Mouse (Mus musculus): ENCODE data around the gene Luzp1.

The Luzp1 gene

DNA sequence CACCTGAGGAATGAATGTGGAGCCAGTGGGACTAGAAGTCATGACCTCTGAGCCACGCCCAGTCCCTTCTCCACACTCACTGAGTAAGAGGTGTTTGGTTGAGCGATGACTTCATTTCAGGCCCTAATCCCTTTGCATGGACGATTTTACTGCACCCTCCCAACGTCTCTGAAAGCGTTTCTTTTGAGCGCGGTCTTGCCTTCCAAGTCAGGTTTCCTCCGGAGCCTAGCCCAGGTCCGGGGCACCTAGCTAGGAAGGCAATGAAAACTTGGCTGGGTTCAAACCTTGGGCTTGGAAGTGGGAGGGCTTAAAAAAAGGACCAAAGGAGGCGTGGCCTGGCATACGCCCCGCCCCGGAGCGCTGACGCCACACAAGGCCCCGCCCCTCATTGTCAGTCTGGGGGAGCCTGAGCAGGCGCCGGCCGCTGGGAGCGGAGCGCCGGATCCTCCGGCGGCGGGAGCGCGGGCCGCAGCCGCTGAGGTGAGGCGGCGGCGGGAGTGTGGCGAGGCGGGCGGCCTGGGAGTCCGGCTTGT, at the start of gene Luzp1:
Luzp1 (plus strand) TSS at position 391 of the 533 bp plus-strand sequence.
- peak; percentile 95 for DNase-seq (ENCODE audit: low spot score)

DNA sequence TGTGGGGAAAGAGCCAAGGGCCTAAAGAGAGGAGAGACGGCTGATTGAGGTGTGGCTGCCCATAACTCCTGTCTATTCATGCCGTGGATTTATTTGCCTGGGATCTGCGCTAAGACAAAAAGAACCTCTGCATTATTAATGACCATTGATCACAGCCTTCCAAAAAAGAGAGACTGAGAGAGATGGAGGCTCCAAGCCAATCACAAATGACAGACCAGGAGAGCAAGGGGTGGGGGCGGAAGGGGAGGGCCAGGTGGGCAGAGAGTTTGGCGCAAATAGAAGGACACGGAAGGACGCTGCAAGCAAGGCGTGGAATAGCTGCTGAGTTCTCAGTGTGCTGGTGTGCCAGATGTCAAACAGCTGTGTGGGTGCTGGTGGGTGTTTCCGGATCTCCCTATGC, 46.3 kb upstream of the Luzp1 start, which contains the start of gene Htr1d:
Htr1d (plus strand) TSS at position 301 of the 400 bp plus-strand sequence.
- no peak for DNase-seq (ENCODE audit: low spot score)

DNA sequence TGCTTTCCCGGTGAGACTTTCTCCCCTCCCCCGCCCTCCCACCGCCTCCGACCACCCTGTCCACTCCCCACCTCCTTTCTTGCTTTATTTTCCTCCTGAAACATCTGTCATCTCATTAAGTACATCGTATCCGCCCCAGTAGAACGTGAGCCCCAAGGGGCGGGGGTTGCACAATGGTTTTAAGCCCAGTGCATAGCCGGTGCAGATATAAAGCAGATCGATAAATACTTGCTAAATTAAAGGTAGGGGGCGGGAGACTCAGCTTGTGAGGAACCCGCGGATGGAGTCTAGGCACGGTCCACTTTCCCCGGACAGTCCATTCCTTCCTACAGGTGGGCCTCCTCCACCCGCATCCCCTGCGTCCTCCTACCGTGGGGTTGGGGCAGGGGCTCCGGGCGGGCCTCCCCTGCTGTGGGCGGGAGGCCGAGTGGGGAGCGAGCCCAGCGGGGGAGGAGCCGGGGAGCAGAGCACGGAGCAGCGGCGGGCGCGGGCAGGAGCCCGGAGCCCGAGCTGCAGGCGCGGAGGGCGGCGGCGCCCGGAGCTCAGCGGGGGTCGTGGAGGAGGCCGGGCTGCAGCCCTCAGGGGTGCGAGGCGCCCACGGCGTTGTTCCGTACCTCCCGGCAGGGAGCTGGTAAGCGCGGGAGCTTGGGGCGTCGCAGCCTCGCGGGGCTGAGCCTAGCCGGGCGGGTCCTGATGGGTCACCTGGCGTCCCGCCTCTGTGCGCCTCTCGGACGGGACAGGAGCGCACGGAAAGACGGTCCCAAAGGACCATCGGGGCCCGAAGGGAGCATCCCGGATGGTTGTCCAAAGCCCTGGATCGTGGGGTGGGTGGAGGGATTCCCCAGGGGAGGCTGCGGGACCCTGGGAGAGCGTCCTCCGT, 45.2 kb upstream of the Luzp1 start:
- no peak for DNase-seq (ENCODE audit: low spot score)

DNA sequence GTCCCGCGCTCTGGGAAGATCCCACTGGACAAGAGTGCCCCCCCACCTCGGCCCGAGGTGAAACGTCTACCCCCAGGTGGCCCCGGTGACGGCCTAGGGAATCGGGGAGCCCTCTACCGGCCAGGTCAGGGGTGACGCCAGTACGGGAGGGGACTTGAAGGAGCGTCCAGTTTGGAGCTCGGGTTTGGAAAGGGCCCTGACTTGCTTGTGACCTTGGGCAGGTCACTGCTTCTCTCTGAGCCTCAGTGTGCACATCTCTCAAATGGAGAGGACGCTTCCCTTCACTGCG, 44.6 kb upstream of the Luzp1 start:
- DNase-seq (ENCODE audit: low spot score): no peak

DNA sequence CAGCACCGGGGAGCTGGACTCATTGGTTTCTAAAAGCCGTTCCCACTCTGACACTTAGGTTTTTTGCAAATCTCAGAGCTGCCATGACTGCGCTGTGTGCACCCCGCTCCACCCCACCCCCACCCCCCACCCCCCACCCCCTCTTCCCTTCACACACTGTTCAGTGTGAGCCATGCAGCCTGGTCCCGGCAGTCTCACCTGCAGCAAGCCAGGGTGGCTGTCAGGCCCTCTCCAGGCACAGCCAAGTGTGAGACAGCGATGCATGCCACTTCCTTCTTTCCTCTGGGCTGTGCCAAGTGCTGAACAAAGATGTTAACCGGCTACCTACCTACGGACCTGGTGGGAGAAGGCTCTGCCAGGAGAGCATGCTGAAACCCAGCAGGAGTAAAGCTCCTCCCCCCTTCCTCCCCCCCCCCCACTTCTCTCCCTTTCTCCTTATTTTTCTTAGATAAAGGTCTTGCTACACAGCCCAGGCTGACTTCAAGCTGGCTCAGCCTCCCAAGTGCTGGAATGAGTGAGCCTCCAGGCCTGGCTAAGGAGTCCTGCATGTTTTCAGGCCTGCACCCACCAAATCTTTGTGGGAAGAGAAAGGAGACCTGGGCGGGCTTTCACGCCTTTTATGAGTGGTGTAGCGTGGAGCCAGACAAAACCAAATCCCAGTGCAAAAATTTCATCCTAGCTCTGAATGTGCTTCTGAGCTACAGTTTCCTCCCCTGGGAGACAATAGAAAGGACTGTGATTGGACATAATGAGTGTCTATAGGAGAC, 38.8 kb upstream of the Luzp1 start:
- no peak for DNase-seq (ENCODE audit: low spot score)

DNA sequence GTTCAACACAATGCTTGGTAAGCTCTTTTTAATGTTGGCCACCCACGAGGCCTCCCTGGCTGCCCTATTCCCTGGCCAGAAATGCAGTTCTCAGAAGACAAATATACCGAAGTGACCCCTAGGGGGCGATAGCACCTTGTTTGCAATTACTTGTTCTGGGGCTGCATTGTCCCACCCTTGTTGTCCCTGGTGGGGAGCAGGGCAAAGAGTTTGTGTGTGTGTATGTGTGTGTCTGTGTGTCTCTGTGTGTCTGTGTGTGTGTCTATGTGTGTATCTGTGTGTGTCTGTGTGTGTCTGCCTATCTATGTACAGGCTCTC, 38.2 kb upstream of the Luzp1 start:
- peak; percentile 47 for DNase-seq (ENCODE audit: low spot score)

DNA sequence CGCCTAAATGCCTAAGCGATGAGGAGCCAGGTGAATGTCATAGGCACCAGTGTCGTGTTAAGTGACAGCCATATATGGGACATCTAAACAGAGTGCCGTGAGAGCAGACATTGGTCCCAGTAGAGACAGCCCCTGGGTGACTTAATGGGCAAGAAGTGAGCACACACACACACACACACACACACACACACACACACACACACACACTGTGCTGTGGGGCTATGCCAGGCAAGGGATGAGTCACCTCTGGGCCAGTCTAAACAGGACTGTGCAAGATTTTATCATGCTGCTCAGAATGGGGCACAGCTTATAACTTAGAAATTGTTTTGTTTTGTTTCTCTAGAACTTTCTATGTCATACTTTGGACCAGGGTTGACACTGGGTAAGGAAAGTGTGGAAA, 35.5 kb upstream of the Luzp1 start:
- no peak for DNase-seq (ENCODE audit: low spot score)

DNA sequence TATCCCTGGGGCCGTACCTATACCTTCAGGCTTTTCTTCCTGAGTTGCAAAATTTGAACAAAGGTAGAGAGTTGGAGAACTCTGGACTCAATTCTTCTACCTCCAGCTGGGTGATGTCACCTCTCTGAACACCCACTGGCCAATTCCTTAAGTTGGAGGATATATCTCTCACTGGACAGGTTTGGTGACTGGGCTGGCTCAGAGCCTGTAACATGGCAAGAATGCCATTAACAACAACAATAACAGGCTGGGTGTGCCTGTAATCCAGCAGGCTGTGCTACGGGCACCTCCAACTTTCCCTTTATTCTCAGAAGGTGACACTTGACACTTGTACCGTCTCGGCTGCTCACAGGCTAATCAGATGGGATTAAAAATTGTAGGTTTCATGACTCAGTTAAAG, 30.5 kb upstream of the Luzp1 start:
- no peak for DNase-seq (ENCODE audit: low spot score)

DNA sequence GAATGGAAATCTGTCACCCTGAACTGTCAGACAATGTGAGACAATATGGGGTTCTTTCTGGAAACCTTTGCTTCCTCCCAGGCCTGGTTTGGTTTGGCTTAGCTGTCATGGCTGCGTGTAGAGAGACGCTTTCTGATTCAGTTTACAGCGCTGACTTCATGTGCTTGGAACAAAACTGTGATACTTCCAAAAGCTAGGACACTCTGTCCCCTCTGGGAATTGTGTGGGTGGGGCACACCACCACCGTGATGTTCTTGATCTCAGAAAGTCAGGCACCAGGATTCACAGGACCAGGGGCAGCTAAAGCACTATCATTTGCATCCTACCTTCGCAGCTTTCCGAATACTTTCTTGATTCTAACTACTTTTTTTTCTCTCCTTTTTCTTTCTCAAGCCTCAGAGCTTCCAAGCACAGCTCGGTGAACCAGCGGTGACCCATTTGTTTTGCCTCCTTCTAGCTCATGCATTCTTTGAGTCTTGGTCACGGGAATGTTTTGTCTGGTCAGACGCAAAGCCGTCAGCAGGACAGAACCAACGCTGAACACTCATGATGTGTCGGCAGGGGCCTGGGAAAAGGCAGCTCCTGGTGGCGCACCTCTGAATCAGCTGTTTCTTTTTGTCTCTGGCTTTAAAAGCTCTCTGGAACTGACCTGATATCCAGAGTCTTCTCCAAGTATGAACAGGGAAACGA, 28.1 kb upstream of the Luzp1 start:
- DNase-seq (ENCODE audit: low spot score): no peak

DNA sequence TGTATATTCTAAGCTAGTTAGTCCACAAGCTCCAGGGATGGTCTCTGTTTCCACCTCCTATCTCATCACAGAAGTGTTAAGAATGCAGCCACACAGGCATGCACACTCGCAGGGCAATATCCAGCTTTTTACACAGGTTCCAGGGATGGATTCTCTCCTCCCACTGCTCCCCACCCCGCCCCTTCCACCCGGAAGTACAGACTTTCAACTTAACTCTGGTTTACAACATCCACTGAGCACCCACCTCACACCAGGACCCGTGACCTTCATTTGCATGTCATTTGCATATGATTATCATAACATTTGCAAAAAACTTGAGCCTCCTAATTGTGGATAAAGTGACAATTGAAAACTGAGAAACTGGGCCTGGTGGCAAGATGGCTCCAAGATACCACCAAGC, 25.0 kb upstream of the Luzp1 start:
- no peak for DNase-seq (ENCODE audit: low spot score)

DNA sequence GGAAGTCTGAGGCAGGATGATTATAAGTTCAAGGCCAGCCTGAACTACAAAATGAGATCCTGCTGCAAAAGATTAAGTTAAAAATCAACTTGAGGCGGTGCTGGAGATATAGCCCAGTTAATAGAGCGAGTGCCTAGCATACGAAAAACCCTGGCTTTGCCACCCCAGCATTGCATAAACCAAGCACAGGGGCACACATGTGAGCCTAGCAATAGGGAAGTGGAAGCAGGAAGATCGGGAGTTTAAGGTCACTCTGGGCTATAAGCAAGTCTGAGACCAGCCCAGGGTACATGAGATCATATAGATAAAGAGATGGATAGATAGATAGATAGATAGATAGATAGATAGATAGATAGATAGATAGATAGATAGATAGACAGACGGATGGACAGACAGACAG, 19.8 kb upstream of the Luzp1 start:
- DNase-seq (ENCODE audit: low spot score): no peak

DNA sequence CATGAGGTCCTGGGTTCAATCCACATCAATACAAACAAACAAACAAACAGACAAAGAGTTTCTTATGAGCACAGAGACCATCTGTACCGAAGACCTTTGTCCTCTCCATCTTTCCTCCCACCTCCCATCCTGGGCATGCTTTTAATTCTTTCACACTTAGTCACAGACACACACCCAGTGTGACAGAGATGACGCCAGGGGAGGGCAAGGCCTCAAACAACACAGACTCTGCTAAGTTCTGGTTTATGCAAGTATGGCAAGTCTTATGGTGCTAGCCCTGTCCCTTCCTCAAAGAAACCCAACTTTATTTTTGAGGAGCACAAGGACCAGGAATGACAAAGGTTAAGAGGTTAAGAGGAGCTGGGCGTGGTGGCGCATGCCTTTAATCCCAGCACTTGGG, 19.3 kb upstream of the Luzp1 start:
- DNase-seq (ENCODE audit: low spot score): no peak

DNA sequence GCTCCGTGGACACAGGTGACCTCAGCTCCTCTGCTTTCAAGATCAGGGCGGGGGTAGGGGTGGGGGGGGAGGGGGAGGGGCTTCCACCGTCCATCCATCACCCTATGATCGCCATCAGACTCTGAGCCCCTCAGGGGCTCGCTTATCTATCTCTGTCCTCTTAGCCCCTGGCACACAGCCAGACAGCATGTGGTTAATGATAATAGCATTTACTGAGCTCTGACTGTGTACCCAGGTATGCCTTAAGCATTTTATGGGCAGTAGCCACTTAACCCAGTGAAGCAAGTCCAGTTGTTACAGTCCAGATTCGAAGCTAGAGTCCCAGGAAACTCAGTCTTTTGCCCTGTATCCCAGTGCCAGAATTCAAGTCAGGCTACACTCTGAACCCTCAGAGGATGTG, 18.0 kb upstream of the Luzp1 start:
- DNase-seq (ENCODE audit: low spot score): no peak

DNA sequence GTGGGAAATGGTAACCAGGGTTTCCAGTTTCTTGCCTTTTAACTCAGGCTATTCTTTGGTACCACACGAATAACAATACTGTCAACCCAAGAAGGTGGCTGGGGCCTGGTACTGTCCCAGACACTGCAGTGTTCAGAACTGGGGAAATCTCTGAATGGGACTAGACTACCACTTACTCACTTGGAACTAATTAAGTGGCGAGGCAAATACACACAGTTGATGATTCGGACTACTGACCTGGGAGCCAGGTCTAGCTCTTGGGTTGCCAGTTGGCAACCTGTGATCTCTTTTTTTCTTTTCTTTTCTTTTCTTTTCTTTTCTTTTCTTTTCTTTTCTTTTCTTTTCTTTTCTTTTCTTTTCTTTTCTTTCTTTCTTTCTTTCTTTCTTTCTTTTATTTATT, 17.3 kb upstream of the Luzp1 start:
- DNase-seq (ENCODE audit: low spot score): no peak

DNA sequence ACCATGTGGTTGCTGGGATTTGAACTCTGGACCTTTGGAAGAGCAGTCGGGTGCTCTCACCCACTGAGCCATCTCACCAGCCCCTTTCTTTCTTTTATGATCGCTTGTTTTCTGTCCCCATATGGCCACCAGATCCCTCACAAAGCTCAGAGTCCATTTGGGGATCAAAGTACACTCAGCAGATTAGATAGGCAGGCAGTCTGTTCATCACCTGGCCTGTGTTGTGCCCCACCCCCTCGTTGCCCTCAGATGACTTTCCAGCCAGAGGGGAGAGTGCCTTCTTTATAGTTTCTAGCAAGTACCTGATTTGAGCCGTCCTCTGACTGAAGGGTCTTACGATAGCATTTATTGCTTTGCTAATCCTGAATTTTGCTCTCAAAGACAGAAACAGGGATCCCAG, 16.8 kb upstream of the Luzp1 start:
- DNase-seq (ENCODE audit: low spot score): no peak

DNA sequence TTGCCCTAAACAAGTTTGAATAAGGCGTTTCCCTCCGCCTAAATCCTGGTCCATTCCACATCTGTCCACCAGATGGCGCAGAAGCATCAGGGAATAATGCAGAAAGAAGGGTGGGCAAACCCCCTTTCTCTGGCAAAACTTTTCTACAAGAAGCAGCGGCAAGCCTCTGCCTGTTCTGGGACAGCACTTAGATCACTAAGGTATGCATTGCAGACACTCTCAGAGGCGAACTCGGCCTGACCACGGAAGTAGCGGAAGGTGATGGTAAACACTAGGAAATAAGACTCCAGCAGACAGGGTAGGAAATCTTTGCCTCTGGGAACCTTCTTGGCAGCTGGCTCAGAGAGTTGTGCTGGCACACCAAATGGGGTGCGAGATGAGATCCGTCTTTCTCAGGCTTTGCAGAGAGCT, 14.7 kb upstream of the Luzp1 start:
- DNase-seq (ENCODE audit: low spot score): peak; percentile 79

DNA sequence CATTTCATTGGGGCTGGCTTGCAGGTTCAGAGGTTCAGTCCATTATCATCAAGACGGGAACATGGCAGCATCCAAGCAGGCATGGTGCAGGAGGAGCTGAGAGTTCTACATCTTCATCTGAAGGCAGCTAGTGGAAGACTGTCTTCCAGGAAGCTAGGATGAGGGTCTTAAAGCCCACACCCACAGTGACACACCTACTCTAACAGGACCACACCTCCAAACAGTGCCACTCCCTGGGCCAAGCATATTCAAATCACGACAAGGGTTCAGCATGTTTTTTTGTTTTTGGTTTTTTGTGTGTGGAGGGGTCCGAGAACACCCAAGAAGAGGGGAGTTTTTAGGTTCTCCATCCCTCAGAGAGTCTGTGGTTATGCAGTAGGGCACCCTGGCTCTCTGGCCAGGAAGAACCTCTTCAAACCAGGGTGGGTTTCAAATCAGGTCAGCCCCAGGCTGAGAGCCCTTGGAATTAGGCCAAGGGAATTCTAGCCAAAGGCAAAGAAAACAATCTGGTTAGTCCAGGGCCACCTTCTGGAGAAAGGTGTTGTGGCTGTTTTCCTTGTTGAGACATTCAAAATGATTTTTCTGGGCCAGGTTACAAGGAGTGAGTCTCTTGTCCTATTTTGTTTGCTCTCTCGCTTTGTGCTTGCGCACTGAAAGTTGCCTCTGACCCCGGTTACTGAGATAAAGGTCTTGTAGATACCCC, 12.9 kb upstream of the Luzp1 start:
- DNase-seq (ENCODE audit: low spot score): no peak

DNA sequence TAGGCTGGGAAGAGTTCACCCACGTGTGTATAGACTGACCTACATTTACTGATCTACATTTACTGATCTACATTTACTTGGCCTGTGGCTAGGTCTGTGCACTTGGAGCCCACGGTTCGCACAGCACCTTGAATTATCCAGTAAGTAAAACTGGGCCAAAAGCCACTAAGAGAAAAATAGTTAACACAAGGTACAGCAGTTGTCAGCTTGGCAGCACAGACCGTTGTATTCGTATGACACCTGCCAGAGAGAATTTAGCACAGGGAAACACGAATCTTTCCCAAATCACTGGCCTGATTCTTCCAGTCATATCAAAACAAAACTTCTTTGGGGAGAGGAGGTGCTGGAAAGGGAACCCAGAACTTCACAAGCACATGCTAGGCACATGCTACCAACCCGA, 11.3 kb upstream of the Luzp1 start:
- no peak for DNase-seq (ENCODE audit: low spot score)

DNA sequence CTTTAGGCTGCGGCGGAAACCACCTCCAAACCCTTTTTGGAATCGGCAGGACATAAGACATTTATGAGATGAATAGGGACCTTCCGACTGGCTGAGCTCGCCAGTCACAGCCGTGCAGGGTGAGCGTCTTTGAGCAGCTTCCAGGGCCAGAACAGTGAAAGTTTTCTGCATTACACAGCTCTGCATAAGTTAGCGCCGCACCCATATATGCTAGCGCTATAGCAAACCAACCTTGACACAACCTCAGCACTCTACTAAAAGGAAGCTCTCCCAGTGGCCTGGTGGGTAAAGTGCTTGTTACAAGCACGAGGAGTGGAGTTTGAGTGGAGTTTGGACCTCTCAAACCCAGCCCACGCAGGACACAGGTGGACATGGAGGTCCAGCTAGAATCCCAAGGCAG, 10.4 kb upstream of the Luzp1 start:
- no peak for DNase-seq (ENCODE audit: low spot score)

DNA sequence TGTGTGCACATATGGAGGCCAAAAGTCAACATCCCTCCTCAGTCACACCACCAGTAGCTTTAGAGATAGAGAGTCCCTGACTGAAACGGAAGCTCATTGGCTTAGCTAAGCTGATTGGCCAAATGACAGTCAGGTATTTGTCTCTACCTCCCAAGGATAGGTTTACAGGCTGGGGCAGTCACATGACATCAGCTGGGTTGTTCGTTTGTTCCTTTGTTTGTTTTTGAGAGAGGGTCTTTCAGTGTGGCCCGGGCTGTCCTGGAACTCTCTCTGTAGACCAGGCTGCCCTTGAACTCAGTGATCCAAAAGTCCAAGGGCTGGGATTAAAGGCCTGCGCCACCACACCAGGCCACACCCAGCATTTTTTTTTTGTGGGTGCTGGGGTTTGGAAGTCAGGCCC, 8.4 kb upstream of the Luzp1 start:
- DNase-seq (ENCODE audit: low spot score): no peak

DNA sequence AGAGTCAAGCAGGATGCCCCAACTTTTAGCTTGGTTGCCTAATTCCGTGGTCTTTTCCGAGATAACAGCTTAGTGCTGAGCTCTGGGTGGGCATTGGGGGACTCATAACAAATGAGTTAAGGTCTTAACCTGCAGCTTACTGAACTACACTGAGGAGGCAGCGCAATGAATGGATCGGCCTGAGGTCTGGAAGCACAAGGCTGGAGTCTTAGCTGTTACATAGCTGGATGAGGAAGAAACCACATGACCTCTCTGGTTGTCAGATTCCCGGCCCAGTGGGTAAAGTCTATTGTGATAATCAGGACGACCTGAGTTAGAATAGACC, 7.8 kb upstream of the Luzp1 start:
- no peak for DNase-seq (ENCODE audit: low spot score)

DNA sequence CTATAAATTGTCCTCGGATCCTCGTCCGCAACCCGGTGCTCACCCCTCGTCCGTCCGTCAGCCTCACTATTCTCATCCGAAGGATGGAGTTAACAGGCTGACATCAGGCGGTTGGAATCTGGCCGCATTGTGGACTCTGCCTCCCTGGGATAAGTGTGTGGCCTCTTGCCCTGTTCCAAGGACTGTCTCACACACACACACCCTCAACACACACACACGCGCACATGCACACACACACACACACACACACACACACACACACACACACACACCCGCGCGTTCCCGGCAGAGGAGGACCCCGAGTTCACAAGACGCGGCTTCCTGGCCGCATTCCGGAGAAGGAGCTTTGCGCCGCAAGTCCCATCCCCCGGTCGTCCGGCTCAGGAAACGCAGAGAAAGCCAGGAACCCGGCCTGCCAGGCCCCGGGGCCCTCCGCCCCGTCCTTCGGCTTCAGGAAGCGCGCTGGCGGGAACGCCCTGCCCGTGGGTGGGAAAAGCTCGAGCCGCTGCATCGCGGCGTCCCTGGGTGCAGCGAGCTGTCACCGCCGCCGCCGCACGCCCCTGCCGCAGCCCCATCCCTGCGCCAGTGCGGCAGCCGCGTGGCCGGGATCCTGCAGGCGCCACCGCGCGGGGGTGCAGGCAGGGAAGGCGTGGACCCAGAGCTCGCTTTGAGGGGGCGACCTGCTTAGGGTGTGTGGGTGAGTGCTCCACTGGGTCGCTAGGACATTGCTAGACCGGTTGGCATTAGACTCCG, 7.3 kb upstream of the Luzp1 start, which contains the start of gene 6030445D17Rik:
6030445D17Rik (plus strand) TSS at position 165 of the 753 bp plus-strand sequence.
- DNase-seq (ENCODE audit: low spot score): peak; percentile 46
